Mouse (Mus musculus): Measurements from ENCODE around the gene H2-T23. TPM values are rescaled to one million over a fixed set of nuclear protein-coding genes. Genes with fewer than 3 reads are reported as not detected.
"Not testable (repeated sequence)": the region's sequence is repeated elsewhere in the genome, so short reads cannot be mapped to it uniquely, and the experiment has no call there.

The H2-T23 gene
- 1 to 10 TPM; 6.2 to 8.7 TPM for total RNA-seq (2021)
- long read RNA-seq, experiment 1, transcript H2-T23-201 (7 exons, 1,472 nt), result major isoform, 5 of 9 reads
- long read RNA-seq, experiment 1, partial matches to known transcripts, result 2 of 9 reads
- long read RNA-seq, experiment 1, other reads (novel, unspliced or antisense), result 2 of 9 reads
- long read RNA-seq, experiment 2, transcript H2-T23-201 (7 exons, 1,472 nt), result major isoform, 6 of 8 reads
- long read RNA-seq, experiment 2, partial matches to known transcripts, result 2 of 8 reads
- long read RNA-seq, experiment 2, other reads (novel, unspliced or antisense), result 0 of 8 reads

DNA sequence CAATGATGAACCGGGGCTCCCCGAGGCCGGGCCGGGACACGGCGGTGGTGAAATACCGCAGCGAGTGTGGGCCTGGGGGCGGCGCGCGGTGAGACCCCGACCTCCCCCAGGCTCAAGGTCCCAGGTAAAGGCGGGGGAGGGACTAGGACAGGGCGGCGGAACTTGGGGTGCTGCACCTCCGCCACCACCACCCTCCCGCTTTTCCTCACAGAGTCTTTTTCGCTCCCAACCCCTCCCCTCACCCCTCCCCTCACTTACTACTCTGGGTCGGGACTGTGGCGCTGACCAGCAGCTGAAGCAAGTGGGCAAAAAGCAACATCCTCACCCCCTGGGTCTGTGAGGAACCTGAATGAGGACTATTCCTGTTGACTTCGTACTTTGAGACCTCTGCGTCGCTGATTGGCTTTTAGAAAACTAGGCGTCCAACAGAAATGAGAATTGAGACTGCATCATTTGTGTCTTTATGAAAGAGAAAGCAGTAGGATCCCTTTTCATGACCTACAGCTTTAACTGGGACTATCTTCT, at the start of gene H2-T23:
Gene H2-T23 (minus strand): TSS at position 505 of the 525 bp plus-strand sequence.
- DNase-seq, result peak; percentile 39

- DNase-seq, result not testable (repeated sequence)
Measured at GRCm38 (mm10) chr17:36081901-36082300, 49.2 kb upstream of the H2-T23 start.

DNA sequence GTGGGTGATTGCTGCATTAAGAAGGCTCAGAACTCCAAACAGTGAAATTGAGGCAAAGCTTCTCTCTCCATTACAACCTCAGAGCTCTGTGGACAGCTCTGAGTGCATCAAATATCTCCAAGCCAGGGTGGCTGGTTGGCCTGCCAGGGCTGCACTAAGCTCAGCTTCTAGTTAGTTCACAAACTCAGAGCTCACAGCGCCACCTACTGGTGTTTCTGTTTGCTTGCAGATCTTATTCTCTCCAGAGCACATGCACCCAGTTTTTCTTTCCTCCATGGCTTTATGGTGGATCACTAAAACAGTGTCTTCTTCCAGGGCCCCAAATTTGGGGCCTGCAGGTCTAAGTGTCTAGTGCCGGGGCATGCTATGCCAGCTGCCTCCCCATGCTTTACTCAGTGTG, 28.2 kb upstream of the H2-T23 start:
- DNase-seq, result peak; percentile 63

- DNase-seq, result not testable (repeated sequence)
Measured at GRCm38 (mm10) chr17:36058362-36058761, 25.7 kb upstream of the H2-T23 start, which contains the start of gene Gm11127. Gene Gm11127 (minus strand): TSS chr17:36058371.

- DNase-seq, result not testable (repeated sequence)
Measured at GRCm38 (mm10) chr17:36057927-36058326, 25.3 kb upstream of the H2-T23 start.

GRCm38 (mm10) chr17:36043286-36043685, 10.6 kb upstream of the H2-T23 start:
- DNase-seq, result no peak

DNA sequence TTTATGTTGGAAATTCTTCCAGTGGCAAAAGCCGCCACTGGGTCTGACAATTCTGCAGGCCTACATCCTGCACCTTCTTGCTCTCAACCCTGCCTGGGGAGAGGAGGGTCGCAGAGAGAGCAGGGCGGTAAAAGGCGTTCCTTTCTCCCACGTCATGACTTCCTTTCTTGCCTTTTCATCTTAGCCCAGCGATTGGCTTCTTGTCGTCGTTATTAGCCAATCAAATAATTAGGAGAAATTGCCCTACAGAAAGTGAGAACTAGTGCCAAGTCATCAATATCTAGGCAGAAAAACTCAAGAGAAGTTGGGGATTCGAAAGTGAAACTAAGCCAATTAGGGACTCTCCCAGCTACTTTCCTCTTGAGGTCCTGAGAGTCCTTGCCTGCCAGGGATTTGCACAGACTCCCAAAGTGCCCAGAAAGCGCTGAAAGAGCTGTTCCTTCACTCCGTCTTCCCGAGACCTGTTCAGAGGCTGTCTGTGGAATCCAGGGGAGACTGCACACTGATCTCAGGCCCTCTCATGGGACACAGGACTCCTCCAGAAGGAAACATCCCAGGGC, 10.0 kb upstream of the H2-T23 start, which contains the start of the genes H2-T22 and Gm6034:
Gene H2-T22 (minus strand): TSS at position 138 of the 560 bp plus-strand sequence.
Gene Gm6034 (plus strand): TSS at position 352 of the 560 bp plus-strand sequence.
- peak; percentile 71 for DNase-seq

- not testable (repeated sequence) for DNase-seq
Measured at GRCm38 (mm10) chr17:36042055-36042454, 9.4 kb upstream of the H2-T23 start.

- DNase-seq, result not testable (repeated sequence)
Measured at GRCm38 (mm10) chr17:36040604-36041003, 7.9 kb upstream of the H2-T23 start.

- not testable (repeated sequence) for DNase-seq
Measured at GRCm38 (mm10) chr17:36036126-36036525, 3.5 kb upstream of the H2-T23 start.

GRCm38 (mm10) chr17:36035010-36035638, 2.5 kb upstream of the H2-T23 start:
- peak; percentile 29 for DNase-seq

- not testable (repeated sequence) for DNase-seq
Measured at GRCm38 (mm10) chr17:36034524-36034923, 1.9 kb upstream of the H2-T23 start.

DNA sequence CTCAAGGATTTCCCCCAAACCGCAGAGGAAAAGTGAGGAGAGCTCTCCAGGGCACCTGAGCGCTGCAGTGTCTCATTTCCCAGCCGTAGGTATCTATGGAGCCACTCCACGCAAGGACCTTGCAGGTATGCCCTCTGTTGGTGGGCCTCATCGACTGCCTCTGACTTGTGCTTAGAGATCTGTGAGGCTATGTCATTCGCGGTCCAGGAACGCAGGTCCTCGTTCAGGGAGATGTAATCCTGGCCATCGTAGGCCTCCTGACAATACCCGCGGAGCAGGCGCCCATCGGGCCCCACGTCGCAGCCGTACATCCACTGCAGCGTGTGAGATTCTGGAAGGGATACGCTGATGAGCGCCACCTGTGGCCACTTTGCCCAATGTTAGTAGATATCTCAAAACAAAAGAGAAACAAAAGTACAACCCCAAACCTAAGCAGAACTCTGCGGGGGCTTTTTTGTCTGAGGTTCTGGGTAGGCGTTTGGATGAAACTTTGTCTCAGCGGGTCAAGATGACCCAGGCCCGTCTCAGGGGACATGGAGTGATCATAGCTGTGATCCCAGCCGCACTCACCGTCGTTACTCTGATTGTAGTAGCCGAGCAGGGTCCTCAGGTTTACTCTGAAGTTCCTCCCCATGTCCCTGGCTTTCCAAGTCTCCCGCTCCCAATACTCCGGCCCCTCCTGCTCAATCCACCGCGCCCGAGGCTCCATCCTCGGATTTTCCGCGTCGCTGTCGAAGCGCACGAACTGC, 898 bp downstream of the H2-T23 start:
- DNase-seq, result peak; percentile 20

- not testable (repeated sequence) for DNase-seq
Measured at GRCm38 (mm10) chr17:36030703-36031582, 1.7 kb downstream of the H2-T23 start.

DNA sequence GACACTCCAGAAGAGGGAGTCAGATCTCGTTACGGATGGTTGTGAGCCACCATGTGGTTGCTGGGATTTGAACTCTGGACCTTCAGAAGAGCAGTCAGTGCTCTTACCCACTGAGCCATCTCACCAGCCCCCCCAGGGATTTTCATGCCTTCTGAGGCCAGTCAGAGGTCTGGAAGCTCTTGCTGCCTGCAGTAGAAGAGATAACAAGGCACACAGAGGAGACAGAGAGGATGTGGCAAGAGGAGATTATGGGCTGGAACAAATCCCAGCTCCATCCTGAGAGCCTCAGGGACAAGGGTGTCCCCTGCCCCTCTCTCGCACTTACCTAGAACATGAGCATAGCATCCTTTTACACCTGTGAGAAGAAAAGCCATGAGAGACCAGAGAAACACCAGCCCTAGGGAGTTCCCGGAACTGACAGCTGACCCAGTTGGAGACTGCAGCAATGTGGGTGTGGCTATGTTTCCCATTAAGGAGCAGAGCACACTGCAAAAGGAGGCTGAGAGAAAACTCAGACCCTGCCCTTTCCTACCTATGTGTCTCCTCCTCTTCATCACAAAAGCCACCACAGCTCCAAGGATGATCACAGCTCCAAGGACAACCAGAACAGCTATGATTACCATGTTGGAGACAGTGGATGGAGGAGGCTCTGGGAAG, 2.5 kb downstream of the H2-T23 start:
- DNase-seq, result not testable (repeated sequence)

DNA sequence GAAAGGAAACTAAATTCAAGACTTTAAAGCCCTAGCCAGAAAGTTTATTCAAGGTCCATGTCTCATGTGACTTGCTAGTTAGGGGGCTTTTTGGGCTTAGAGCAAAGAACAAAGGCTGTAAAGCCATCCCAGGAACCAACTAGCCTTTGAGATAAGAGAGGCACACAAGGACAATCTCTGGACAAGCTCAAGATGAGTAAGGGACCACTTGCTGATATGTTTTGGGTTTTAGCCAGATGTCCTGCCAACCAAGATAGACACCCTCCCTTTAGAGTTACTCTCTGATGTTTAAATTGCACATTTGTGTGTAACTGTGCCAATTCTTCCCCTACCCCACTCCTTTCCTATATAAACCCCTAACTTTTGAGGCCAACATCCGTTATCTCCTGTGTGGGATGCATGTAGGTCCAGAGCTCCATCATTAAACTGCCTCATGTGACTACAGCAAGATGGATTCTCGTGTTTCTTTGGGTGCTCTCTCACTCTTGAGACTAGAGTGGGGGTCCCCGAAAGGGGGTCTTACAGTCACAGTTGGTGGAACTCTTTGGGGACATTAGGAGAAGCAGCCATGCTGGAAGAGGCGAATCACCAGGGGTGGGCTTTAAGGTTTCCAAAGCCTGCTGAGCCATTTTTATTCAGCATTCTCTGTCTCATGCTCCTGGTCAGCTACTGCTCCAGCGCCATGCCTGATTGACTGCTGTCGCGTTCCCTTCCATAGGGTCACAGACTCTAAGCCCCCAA, 3.6 kb downstream of the H2-T23 start:
- DNase-seq, result no peak

GRCm38 (mm10) chr17:36027663-36028062, 5.0 kb downstream of the H2-T23 start:
- DNase-seq, result no peak

DNA sequence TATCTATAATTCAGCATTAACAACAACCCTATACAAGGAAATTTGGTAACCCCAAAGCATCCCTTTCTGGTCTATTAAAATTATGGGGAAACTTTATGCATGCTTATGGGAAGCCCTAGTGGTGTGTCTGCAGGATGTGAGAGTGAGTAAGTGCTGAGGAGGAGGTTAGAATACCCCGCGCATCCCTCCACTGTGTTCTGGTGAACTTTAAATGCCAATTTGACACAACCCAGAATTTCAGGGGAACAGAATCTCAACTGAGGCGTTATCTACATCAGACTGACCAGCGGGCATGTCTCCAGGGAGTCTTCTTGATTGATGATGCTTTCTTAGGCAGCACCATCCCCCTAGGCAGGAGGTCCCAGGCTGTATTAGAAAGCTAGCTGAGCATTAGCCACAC, 6.8 kb downstream of the H2-T23 start:
- no peak for DNase-seq

DNA sequence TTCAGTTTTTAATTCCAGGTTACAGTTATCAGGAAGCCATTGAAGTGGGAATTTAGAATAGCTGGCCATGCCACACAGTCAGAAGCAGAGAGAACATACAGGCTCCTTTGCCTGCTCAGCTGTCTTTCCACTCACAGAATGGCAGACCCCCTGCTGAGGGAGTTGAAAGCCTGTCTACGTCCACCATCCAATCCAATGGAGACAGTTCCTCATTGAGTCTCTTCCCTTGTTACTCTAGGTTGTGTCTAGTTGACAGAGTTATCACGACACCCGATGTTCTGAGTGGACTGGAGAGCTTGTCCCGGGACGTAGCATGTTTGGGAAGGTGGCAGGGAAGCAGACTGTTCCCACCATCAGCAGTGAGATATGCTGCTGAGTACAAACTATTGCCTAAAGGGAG, 7.5 kb downstream of the H2-T23 start:
- DNase-seq, result no peak
